Mouse (Mus musculus) ES-Bruce4 (cell line): ENCODE measurements around the gene Scmh1. TPM values are rescaled to one million over a fixed set of nuclear protein-coding genes. Genes with fewer than 3 reads are reported as not detected.
A peak's percentile ranks its signal among the peaks of the same experiment; 100 is the strongest.

Experiments used
- H3K27ac ChIP-seq: 2 replicates; pipeline ENCODE4 v1.5.1; 2012; ENCODE audit warnings: low read length, inconsistent platforms; ENCODE audit not compliant: insufficient read depth
- H3K27me3 ChIP-seq: 2 replicates; pipeline ENCODE4 v1.6.1; 2012; ENCODE audit warnings: mild to moderate bottlenecking, low read length, inconsistent platforms; ENCODE audit not compliant: control insufficient read depth, poor library complexity, insufficient read depth, severe bottlenecking
- H3K36me3 ChIP-seq: 2 replicates; pipeline ENCODE4 v1.6.1; 2012; ENCODE audit warnings: inconsistent platforms, mild to moderate bottlenecking, low read length, moderate library complexity; ENCODE audit not compliant: control insufficient read depth, poor library complexity, insufficient read depth, severe bottlenecking
- H3K4me1 ChIP-seq: one replicate; pipeline ENCODE4 v1.8.1; 2011; ENCODE audit warnings: low read length; ENCODE audit not compliant: control insufficient read depth, insufficient read depth
- H3K4me3 ChIP-seq: 2 replicates; pipeline ENCODE4 v1.5.1; 2011; ENCODE audit warnings: low read depth, mild to moderate bottlenecking, low read length
- H3K9ac ChIP-seq: 2 replicates; pipeline ENCODE4 v1.6.1; 2012; ENCODE audit warnings: low read depth, mild to moderate bottlenecking, inconsistent platforms; ENCODE audit not compliant: poor library complexity, severe bottlenecking
- H3K9me3 ChIP-seq: replicated peaks from 2 replicates; pipeline ENCODE4 v1.6.1; 2012; ENCODE audit warnings: mild to moderate bottlenecking, low read length, inconsistent platforms; ENCODE audit not compliant: control insufficient read depth, poor library complexity, insufficient read depth, severe bottlenecking
- CTCF ChIP-seq: IDR thresholded peaks from one replicate; pipeline ENCODE4 v1.8.1; 2011; ENCODE audit warnings: low read depth, low read length
- EP300 ChIP-seq: IDR thresholded peaks from 2 replicates; pipeline ENCODE4 v1.6.1; 2011; ENCODE audit warnings: low read depth, low read length; ENCODE audit not compliant: insufficient read depth
- POLR2A ChIP-seq: IDR thresholded peaks from one replicate; pipeline ENCODE4 v1.8.1; 2011; ENCODE audit warnings: low read length; ENCODE audit not compliant: insufficient read depth
- polyA plus RNA-seq: library from polyadenylated mRNA; stranded (reverse); fragments of >200 nt; gene quantifications from 2 replicates; pipeline ENCODE4 v1.2.4, GENCODE M21; 2011; ENCODE audit warnings: low read depth; ENCODE audit not compliant: missing spikeins, insufficient read depth, insufficient read length

The Scmh1 gene
- polyA plus RNA-seq, 1 experiment: 42.5 TPM

DNA sequence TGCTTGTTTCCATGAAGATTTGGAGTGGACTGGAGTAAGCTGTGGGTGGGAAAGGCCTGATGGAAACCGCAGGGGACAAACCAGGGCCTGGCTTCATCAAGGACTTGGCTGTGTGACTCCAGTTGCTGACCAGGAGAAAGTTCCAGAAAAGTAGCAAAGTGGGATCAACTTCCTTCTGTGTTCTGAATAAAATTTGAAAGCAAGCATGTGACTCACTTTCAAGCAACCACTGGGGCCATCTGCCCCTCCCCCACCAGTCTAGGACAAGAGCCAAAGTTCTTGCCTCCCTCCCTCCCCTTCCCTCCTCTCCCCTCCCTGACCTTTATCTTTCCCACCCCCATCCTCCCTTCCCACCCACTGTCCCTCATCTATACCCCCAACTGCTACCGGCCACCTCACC lies 35.9 kb upstream of the Scmh1 start:
- Histone ChIP-seq H3K4me1 (no peaks in the 10 kb centered on the region), H3K27me3 (no peaks in the 10 kb centered on the region), H3K36me3 (no peaks in the 10 kb centered on the region), H3K9me3 (no peaks in the 10 kb centered on the region), H3K4me3 (no peak overlapping the region), H3K9ac (no peak overlapping the region), H3K27ac (no peak overlapping the region)
- TF ChIP-seq POLR2A (no peak), EP300 (no peak), CTCF (no peak)

- no peaks in the 10 kb centered on the region for H3K4me1 ChIP-seq
- no peaks in the 10 kb centered on the region for H3K9me3 ChIP-seq
- no peak overlapping the region for H3K9ac ChIP-seq
- H3K4me3 ChIP-seq: no peak overlapping the region
- H3K27me3 ChIP-seq: no peaks in the 10 kb centered on the region
- TF ChIP-seq CTCF: no peak
- TF ChIP-seq EP300: no peak
- TF ChIP-seq POLR2A: no peak
- no peaks in the 10 kb centered on the region for H3K36me3 ChIP-seq
- H3K27ac ChIP-seq: no peak overlapping the region
Measured at GRCm38 (mm10) chr4:120369861-120370366, 35.2 kb upstream of the Scmh1 start.

GRCm38 (mm10) chr4:120372838-120373237 lies 32.2 kb upstream of the Scmh1 start:
- no peaks in the 10 kb centered on the region for H3K27me3 ChIP-seq
- no peaks in the 10 kb centered on the region for H3K9me3 ChIP-seq
- H3K36me3 ChIP-seq: no peaks in the 10 kb centered on the region
- H3K27ac ChIP-seq: no peak overlapping the region
- H3K4me3 ChIP-seq: no peak overlapping the region
- H3K9ac ChIP-seq: no peak overlapping the region
- H3K4me1 ChIP-seq: no peaks in the 10 kb centered on the region
- no peak for TF ChIP-seq CTCF
- no peak for TF ChIP-seq EP300
- no peak for TF ChIP-seq POLR2A

- H3K27me3 ChIP-seq: no peaks in the 10 kb centered on the region
- no peak for TF ChIP-seq CTCF
- TF ChIP-seq EP300: no peak
- TF ChIP-seq POLR2A: no peak
Measured at GRCm38 (mm10) chr4:120373813-120374212, 31.3 kb upstream of the Scmh1 start.

DNA sequence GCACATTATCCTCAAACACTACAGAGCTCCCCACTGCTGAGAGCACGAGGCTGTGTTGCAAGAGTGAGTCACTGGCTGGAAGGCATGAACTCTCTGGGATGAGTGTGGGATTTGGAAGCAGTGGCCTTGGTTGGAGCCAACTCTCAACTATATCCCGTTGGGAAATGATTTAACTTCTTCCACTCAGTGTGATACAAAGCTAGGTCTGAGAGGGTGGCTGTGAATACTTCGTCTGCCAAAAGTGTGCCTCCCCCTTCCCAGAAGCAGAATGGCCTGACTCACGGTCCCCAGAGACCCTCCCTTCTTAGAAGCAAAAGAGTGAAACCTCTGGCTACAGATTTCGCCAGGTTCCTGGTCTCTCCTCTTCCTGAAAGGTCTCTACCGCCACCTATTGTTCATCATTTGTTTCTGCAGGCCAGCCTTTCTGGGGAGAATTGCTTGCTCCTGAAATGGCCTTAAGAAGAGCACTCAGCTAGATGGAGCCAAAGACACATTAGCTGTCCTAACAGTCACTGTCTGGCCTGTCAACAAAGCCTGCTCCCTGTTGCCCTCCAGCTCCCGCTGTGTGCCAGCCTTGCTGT lies 24.2 kb upstream of the Scmh1 start:
- Histone ChIP-seq H3K27ac (no peak overlapping the region), H3K4me1 (no peaks in the 10 kb centered on the region), H3K4me3 (no peak overlapping the region), H3K9me3 (no peaks in the 10 kb centered on the region), H3K27me3 (no peaks in the 10 kb centered on the region), H3K9ac (no peak overlapping the region), H3K36me3 (no peaks in the 10 kb centered on the region)
- TF ChIP-seq POLR2A (no peak), CTCF (peak; percentile 59), EP300 (no peak)

More at GRCm38 (mm10) chr4:120373813-120374212, 31.3 kb upstream of the Scmh1 start:
- no peaks in the 10 kb centered on the region for H3K36me3 ChIP-seq
- no peak overlapping the region for H3K27ac ChIP-seq
- no peaks in the 10 kb centered on the region for H3K9me3 ChIP-seq
- H3K4me3 ChIP-seq: no peak overlapping the region
- H3K9ac ChIP-seq: no peak overlapping the region
- no peaks in the 10 kb centered on the region for H3K4me1 ChIP-seq

DNA sequence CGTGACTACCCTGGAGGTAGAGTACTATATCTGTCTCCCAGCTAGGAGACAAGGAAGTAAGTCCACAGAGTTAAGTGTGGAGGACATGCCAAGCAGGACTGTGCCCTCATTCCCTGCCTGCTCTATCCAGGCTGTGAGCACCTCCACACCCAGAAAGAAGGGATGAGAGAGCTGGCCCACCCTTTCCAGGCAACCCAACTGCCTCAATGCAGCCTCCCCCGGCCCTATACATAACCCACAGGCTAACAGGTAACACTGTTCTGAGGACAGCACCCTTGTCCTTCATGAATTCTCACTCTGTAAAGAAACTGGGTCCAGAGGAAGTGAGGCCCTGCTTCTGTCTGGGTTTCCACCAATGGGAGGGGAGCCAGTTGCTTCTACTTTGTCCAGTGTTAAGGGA lies 19.6 kb upstream of the Scmh1 start:
- no peak overlapping the region for H3K27ac ChIP-seq
- no peaks in the 10 kb centered on the region for H3K27me3 ChIP-seq
- H3K36me3 ChIP-seq: no peaks in the 10 kb centered on the region
- peaks cover 7% of the 10 kb centered on the region for H3K4me1 ChIP-seq
- no peak overlapping the region for H3K4me3 ChIP-seq
- H3K9ac ChIP-seq: no peak overlapping the region
- H3K9me3 ChIP-seq: no peaks in the 10 kb centered on the region
- TF ChIP-seq CTCF: no peak
